Mouse (Mus musculus): ENCODE measurements around the gene Zswim4.

GRCm38 (mm10) chr8:84218143-84218542, 18.7 kb downstream of the Zswim4 start:
- TF ChIP-seq POLR2A (IDR thresholded peaks at IDR 0.05; ENCODE audit: low read depth, low read length) (no peak), CTCF (IDR thresholded peaks at IDR 0.05; ENCODE audit: extremely low read depth, insufficient read length, insufficient replicate concordance, low read depth, low read length) (no peak)
